In genomic region chr7:131992226-131992625, GRCm38 (mm10) we compare ENCODE assay signal across 21 mouse cellular contexts. TPM values are rescaled to one million over a fixed set of nuclear protein-coding genes. Genes with fewer than 3 reads are reported as not detected.
"Had no signal": no experiment of that assay in that cellular context is flagged by ENCODE, and none has a peak within 500 bp of the region (broad histone marks: within the 10 kb centered on the region; RNA-seq: fewer than 3 reads in every experiment).

No protein-coding gene starts in this region.

- H3K4me1 ChIP-seq: neural tube, embryonic 15.5 days; stomach, embryonic 15.5 days had no signal

- H3K27ac ChIP-seq: neural tube, embryonic 15.5 days; stomach, embryonic 15.5 days; stomach, postnatal 0 days had no signal

- DNase-seq: retina, postnatal 1 day; right cerebral cortex, adult 18-20 months; right cerebral cortex, postnatal 14 days; right cerebral cortex, postnatal 25 days; right cerebral cortex, postnatal 4 days; spleen, adult 18-20 months; thymus, adult 18-20 months; thymus, adult 2 months; thymus, postnatal 14 days; thymus, postnatal 25 days; thymus, postnatal 36 days; thymus, postnatal 4 days had no signal

- H3K36me3 ChIP-seq: neural tube, embryonic 15.5 days; stomach, embryonic 15.5 days had no signal

- H3K4me3 ChIP-seq: neural tube, embryonic 15.5 days; stomach, embryonic 15.5 days had no signal

- H3K27me3 ChIP-seq: neural tube, embryonic 15.5 days; stomach, embryonic 15.5 days had no signal

- H3K9me3 ChIP-seq: neural tube, embryonic 15.5 days; stomach, embryonic 15.5 days had no signal

- H3K4me2 ChIP-seq: neural tube, embryonic 15.5 days; stomach, embryonic 15.5 days had no signal

- H3K9ac ChIP-seq: neural tube, embryonic 15.5 days; stomach, embryonic 15.5 days had no signal

RNA-seq across cellular contexts. Expression of gene Gpr26, which starts 26.0 kb away (rescaled TPM):
- polyA plus RNA-seq: small intestine, adult 2 months; spleen, adult 2 months; stomach, embryonic 14.5 days; stomach, embryonic 15.5 days; stomach, embryonic 16.5 days; stomach, postnatal 0 days; testis, adult 2 months; thymus, postnatal 0 days had no signal
